Mouse (Mus musculus) forebrain, embryonic 13.5 days (tissue): Measurements from ENCODE around the gene Zbtb9. TPM values are rescaled to one million over a fixed set of nuclear protein-coding genes. Genes with fewer than 3 reads are reported as not detected.
A peak's percentile ranks its signal among the peaks of the same experiment; 100 is the strongest.

ENCODE experiments used
- ATAC-seq: fragments of 200-750 bp; cut with Nextera tagmentation; 2 replicates; pipeline ENCODE4 v1.8.0; 2017
- H3K27ac ChIP-seq: fragments of 300-500 bp; sonication (generic); 2 replicates; pipeline ENCODE4 v1.5.1; 2015; ENCODE audit warnings: inconsistent platforms, mild to moderate bottlenecking, moderate library complexity
- H3K27me3 ChIP-seq: fragments of 300-500 bp; sonication (generic); 2 replicates; pipeline ENCODE4 v1.6.1; 2015; ENCODE audit warnings: mild to moderate bottlenecking, inconsistent platforms
- H3K36me3 ChIP-seq: fragments of 300-500 bp; sonication (generic); 2 replicates; pipeline ENCODE4 v1.6.1; 2015; ENCODE audit warnings: mild to moderate bottlenecking, inconsistent platforms; ENCODE audit not compliant: poor library complexity, severe bottlenecking
- H3K4me1 ChIP-seq: fragments of 300-500 bp; sonication (generic); 2 replicates; pipeline ENCODE4 v1.6.1; 2015; ENCODE audit warnings: inconsistent platforms
- H3K4me2 ChIP-seq: fragments of 300-500 bp; sonication (generic); 2 replicates; pipeline ENCODE4 v1.6.1; 2015; ENCODE audit warnings: inconsistent platforms, mild to moderate bottlenecking, moderate library complexity
- H3K4me3 ChIP-seq: fragments of 300-500 bp; sonication (generic); 2 replicates; pipeline ENCODE4 v1.5.1; 2015; ENCODE audit warnings: mild to moderate bottlenecking, inconsistent platforms
- H3K9ac ChIP-seq: fragments of 300-500 bp; sonication (generic); 2 replicates; pipeline ENCODE4 v1.6.1; 2015; ENCODE audit warnings: mild to moderate bottlenecking, inconsistent platforms
- H3K9me3 ChIP-seq: fragments of 300-500 bp; sonication (generic); replicated peaks from 2 replicates; pipeline ENCODE4 v1.6.1; 2016; ENCODE audit warnings: inconsistent platforms
- WGBS: fragments of 180-500 bp; shearing (Covaris S2); methylation state at CpG from one replicate; pipeline ENCODE4 v1.1.7; 2015; 5-methylcytosine and 5-hydroxymethylcytosine counted together
- polyA plus RNA-seq: library from polyadenylated mRNA; unstranded; fragments of >200 nt; fragmentation: Nextera tagmentation; extraction: Ambion mirVana; gene quantifications from 2 replicates; pipeline ENCODE4 v1.2.1, GENCODE M21; 2015

The Zbtb9 gene
- polyA plus RNA-seq, 1 experiment from 2014 or later = 17.4 TPM

DNA sequence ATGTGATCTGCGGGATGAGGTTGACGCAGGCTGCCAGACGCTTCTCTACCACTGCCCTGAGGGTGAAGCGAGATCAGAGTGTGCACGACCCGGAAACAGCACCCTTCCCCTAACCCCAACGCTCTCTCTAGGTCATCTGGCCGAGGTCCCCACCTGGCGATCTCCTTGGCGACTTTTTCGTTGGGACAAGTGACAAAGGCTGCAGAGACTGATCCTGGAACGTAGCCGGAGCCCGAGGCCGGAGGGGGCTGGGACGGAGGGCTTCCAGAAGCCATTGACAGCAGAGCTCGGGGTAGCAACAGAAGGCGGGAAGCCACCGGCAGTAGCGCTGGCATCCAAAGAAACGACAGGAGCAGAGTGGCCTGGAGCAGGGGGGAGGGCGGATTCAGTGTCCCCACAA, 34.2 kb upstream of the Zbtb9 start:
- H3K9me3 ChIP-seq = no peaks in the 10 kb centered on the region
- H3K9ac ChIP-seq = peak overlapping the region; percentile 75
- H3K4me1 ChIP-seq = peaks cover 58% of the 10 kb centered on the region
- H3K4me3 ChIP-seq = peak overlapping the region; percentile 63
- no peaks in the 10 kb centered on the region for H3K27me3 ChIP-seq
- peaks cover 32% of the 10 kb centered on the region for H3K36me3 ChIP-seq
- no peak; the same call in 1 of the 2 replicates for ATAC-seq
- H3K4me2 ChIP-seq = peak overlapping the region; percentile 93
- under 1% methylated on average over 22 of the region's 22 CpGs for WGBS
- H3K27ac ChIP-seq = peak overlapping the region; percentile 63

DNA sequence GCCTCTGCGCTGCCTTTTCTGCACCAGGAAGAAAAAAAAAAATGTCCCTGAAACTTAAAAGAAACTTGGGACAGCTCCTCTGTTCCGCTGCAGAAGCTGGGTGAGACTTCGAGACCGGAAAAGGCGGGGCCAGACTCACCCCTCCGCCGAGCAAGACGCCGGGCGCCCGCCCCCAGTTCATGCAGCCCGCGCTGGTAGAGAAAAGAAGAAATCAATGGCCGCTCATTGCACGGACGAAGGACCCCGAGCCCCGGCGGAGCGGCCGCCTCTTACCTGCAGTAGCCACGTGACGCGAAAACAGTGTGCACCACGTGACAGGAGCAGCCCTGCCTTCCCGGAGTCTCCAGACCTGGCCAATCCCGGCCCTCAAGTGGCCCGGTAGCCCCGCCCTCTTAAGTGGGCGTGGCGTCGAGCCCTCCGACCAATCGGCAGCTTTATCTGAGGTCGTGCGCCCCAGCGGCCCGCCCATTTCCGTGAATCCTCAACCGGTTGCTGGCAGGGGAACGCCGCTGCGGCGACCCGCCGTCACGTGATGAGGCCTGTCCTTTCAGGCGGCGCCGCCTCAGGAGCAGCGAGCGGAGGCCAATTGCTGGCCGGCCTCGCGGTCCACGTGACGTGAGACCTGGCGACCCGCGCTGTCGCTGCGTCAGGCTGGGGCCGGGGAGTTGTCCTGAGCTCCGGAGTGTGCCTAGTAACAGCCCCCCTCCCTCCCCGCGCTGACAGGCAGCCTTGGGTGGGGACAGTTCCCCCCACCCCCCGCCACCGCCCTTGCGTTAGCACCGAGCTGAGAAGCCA, 33.6 kb upstream of the Zbtb9 start, which contains the start of gene Cuta:
TSS of gene Cuta (minus strand) at position 392 of the 795 bp plus-strand sequence.
- no peaks in the 10 kb centered on the region for H3K9me3 ChIP-seq
- peak within 1 kb of the TSS; percentile 63 for H3K4me3 ChIP-seq
- peak within 1 kb of the TSS; percentile 95 for H3K27ac ChIP-seq
- peaks cover 60% of the 10 kb centered on the region for H3K4me1 ChIP-seq
- under 1% methylated on average over 68 of the region's 70 CpGs for WGBS
- peak within 1 kb of the TSS; percentile 75 for H3K9ac ChIP-seq
- peak within 1 kb of the TSS; percentile 93 for H3K4me2 ChIP-seq
- ATAC-seq = peak; percentile 94
- H3K27me3 ChIP-seq = no peaks in the 10 kb centered on the region
- H3K36me3 ChIP-seq = peaks cover 34% of the 10 kb centered on the region

DNA sequence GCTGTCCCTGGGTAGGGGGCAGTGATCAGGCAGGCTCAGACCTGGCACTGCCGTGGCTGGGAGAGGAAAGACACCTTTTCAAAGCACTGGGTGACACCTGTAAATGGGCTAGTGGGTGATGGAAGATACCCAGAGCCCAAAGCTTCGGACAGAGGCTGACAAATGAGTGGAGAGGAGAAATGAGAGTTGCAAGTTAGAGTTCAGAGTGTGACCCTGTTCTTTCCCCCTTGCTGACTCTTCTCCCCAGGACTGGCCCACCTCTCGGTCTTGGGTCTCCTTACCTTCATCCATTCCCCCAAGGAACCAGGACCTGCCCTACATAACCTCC, 33.0 kb upstream of the Zbtb9 start:
- peak overlapping the region; percentile 93 for H3K4me2 ChIP-seq
- peaks cover 34% of the 10 kb centered on the region for H3K36me3 ChIP-seq
- no peaks in the 10 kb centered on the region for H3K9me3 ChIP-seq
- ATAC-seq = peak; percentile 0; the same call in 1 of the 2 replicates
- peaks cover 64% of the 10 kb centered on the region for H3K4me1 ChIP-seq
- H3K27me3 ChIP-seq = no peaks in the 10 kb centered on the region
- peak overlapping the region; percentile 63 for H3K4me3 ChIP-seq
- peak overlapping the region; percentile 72 for H3K9ac ChIP-seq
- peak overlapping the region; percentile 95 for H3K27ac ChIP-seq
- 0% methylated on average over 3 of the region's 3 CpGs for WGBS

DNA sequence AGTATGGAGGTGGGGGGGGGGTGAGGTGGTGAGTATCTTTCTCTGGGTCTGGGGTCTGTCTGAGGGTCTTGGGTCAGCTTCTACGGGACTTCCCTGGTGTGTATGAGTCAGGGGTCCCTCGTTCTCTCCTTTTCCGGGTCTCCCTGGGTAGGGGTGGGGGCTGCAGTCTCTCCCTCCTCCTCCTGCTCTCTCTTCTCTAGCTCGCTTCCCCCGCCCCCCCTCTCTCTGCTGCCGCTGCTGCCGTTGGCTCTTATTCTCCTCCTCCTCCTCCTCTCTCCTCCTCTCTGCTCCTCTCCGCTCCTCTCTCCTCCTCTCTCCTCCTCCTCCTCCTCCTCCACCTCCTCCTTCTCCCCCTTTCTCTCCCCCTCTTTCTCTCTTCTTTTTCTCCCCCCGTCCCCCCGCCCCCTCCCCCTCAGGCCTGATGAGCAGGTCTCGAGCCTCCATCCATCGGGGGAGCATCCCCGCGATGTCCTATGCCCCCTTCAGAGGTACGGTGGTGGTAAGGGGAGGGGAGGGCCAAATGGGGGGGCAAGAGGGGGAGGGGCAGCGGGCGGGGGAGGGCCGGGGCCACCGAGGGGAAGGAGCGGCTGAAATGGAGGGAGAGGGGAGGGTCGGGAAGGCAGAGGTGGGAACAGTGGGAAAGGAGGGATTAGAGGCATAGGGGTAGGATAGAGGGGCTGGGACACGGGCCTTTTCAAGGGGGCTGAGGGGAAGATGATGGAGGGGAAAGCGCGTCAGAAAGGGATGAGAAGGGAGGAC, 31.8 kb upstream of the Zbtb9 start, which contains the start of gene Syngap1:
TSS of gene Syngap1 (plus strand) at position 223 of the 759 bp plus-strand sequence.
- H3K9ac ChIP-seq = peak within 1 kb of the TSS; percentile 74
- H3K4me1 ChIP-seq = peaks cover 77% of the 10 kb centered on the region
- H3K36me3 ChIP-seq = peaks cover 22% of the 10 kb centered on the region
- ATAC-seq = peak; percentile 14
- peak within 1 kb of the TSS; percentile 63 for H3K4me3 ChIP-seq
- peak within 1 kb of the TSS; percentile 93 for H3K4me2 ChIP-seq
- H3K27me3 ChIP-seq = no peaks in the 10 kb centered on the region
- under 1% methylated on average over 19 of the region's 24 CpGs for WGBS
- no peaks in the 10 kb centered on the region for H3K9me3 ChIP-seq
- H3K27ac ChIP-seq = peak within 1 kb of the TSS; percentile 95

DNA sequence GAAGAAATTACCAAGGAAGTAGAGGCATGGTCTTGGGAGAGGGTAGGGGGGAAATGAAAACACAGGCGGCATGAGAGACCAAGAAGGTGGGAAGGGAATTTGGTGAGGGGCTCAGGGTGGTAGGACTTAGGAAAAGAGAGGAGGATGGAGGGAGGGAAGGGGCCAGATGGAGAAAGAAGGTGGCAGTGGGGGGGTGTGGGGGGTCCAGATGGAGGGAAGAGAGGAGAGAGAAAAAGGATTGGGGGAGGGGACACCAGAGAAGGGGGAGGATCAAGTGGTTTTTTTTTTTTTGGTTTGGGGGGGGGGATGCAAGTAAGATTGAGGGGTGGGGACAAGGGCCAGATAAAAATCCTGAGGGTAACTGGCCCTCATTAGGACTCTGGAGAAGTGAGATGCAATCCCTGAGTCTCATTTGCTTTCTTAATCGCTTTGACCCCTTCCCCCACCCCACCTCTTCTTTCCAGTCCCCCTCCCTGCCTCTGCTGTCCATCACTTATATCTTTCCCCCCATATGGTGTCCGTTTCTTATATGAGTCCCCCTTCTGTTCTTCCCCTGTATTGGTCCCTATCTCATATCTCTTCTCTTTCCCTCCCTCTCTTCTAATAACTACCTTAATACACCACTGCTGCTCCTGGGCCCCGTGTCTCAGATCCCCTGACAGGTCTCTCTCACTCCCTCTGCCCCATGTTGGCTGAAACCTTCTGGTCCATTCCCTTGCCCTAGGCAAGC, 31.0 kb upstream of the Zbtb9 start:
- WGBS = 8% methylated on average over 4 of the region's 4 CpGs
- Histone ChIP-seq H3K9me3 (no peaks in the 10 kb centered on the region), H3K36me3 (peaks cover 14% of the 10 kb centered on the region), H3K9ac (peak overlapping the region; percentile 74), H3K27me3 (no peaks in the 10 kb centered on the region), H3K27ac (peak overlapping the region; percentile 95), H3K4me3 (peak overlapping the region; percentile 50), H3K4me2 (peak overlapping the region; percentile 93), H3K4me1 (peaks cover 85% of the 10 kb centered on the region)
- ATAC-seq = no peak

DNA sequence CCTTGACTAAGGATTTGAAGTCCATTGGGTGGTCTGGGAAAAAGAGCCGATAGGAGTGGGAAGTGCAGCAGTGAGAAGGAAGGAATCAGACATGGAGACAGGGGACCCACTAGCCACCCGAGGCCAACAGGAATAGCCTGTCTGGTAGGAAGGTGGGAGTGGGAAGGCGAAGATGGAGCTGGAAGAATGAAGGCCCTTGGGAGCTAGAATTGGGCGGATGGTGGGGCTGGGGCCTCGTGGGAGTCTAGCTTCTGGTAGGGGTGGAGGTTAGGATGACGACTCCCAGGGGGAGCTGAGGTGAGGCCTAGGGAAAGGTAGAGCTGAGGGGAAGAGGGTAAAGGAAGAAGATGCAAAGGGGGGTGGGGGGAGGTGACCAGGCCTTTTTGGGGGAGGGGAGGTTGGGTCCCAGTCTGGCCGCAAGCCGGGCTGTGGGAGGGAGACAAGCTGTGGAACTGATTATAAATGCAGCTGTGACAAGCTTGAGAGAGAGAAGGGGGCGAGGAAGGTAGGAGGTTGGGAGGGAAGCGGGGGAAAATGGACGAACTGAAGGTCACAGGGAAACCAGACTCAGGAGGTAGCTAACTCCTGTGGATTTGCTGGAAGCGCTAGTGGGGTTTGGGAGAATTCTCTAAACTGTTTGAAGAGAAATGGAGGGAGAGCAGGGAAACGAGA, 27.0 kb upstream of the Zbtb9 start:
- Histone ChIP-seq H3K27ac (peak overlapping the region; percentile 86), H3K4me2 (peak overlapping the region; percentile 85), H3K27me3 (no peaks in the 10 kb centered on the region), H3K9ac (peak overlapping the region; percentile 77), H3K4me1 (peaks cover 87% of the 10 kb centered on the region), H3K4me3 (peak overlapping the region; percentile 42), H3K9me3 (no peaks in the 10 kb centered on the region), H3K36me3 (peaks cover 9% of the 10 kb centered on the region; the same call in 1 of the 2 replicates)
- WGBS = 20% methylated on average over 13 of the region's 13 CpGs
- no peak for ATAC-seq

DNA sequence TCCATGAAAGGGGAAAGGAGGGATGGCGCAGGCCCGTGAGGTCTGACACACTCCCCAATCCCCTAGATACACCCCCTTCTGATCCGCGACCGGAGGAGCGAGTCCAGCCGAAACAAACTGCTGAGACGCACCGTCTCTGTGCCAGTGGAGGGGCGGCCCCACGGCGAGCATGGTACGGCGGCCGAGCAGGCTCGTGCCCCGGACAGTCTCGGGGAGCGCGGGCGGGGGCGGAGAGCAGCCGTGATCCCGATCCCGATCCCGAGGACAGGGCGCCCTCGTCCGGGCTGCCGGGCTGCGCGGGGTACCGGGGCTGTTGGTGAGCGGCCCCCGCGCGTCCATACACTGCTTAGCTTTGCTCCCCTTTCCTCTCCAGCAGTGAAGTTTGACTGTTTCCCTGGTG, 26.4 kb upstream of the Zbtb9 start:
- H3K4me3 ChIP-seq = peak overlapping the region; percentile 42
- peaks cover 92% of the 10 kb centered on the region for H3K4me1 ChIP-seq
- H3K4me2 ChIP-seq = peak overlapping the region; percentile 85
- H3K36me3 ChIP-seq = peaks cover 9% of the 10 kb centered on the region; the same call in 1 of the 2 replicates
- H3K9me3 ChIP-seq = no peaks in the 10 kb centered on the region
- peak overlapping the region; percentile 77 for H3K9ac ChIP-seq
- peak overlapping the region; percentile 86 for H3K27ac ChIP-seq
- WGBS = 0% methylated on average over 32 of the region's 37 CpGs
- peak; percentile 31 for ATAC-seq
- H3K27me3 ChIP-seq = no peaks in the 10 kb centered on the region

DNA sequence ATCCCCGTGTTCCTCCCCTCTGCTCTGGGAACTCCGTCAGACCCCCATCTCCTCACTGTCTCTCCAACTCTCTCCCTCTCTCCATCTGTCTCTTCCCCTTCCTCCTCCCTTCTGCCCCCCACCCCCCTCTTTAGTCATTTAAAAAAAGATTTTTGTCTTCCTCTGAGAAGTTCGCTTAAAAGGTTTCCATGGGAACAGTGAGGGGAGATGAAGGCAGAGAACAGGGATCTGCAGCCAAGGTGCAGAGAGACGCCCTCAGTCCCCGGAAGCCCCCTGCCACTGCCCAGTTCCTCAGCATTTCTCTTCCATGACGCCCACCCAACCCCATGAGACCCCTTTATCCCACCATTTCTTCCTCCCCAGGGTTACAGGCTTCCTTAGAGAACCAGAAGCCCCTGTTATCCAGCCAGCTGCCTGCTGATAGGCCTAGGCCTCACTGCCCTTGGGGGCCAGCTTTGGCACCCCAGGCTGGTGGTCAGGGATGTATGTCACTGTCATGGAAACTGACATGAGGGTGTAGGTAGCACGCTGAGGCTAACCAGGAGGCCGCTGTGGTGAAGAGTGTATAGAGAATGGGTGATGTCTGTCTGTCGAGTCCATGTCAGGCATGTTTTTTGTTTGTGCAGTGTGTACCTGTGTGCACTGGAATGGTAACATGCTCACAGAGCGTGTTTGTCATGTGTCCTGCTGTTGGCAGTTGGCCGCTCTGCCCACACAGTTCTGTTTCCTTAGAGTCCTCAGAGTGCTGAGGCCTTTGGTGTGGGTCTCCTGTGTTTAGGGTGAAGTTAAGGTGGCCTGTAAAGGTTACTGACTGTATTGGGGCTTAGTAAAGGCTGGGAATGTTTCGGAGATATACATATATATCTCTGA, 25.5 kb upstream of the Zbtb9 start:
- Histone ChIP-seq H3K27me3 (no peaks in the 10 kb centered on the region), H3K4me1 (peaks cover 92% of the 10 kb centered on the region), H3K36me3 (peaks cover 9% of the 10 kb centered on the region; the same call in 1 of the 2 replicates), H3K9ac (peak overlapping the region; percentile 77), H3K9me3 (no peaks in the 10 kb centered on the region), H3K4me3 (peak overlapping the region; percentile 42), H3K27ac (peak overlapping the region; percentile 86), H3K4me2 (peak overlapping the region; percentile 85)
- no peak for ATAC-seq
- WGBS = 23% methylated on average over 12 of the region's 12 CpGs

DNA sequence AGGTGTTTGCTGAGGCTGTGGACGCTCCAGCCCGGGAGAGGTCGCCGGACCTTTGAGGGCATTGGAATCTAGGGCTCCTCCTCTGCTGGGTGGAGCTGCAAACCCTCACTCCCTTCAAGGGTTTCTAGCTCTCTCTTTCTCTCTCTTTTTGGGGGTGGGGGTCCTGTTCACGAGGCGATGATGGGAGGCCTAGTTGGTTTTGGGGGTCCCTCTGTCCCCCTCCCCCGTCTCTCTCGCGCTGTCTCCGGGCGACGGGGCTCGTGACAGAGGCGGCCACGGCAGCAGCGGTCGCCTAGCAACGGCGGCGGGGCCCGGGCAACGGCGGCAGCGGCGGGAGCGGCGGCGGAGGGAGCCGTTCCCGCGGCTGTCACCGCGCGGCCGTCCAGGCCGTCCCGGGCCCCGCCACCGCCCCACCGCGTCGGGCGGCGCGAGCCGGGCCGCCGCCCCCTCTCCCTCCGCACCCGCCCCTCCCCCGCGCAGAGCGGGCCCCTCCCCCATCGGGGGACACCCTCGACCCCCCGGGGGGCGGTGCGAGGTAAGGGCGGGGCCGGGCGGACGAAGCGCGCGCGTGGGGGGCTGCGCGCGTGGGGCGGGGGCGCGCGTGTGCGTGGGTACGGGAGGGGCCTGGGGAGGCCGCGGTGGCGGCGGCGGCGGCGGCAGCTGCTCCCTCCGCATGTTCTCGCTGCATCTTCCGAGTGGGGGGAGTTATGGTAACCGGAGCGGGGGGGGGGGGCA, 24.5 kb upstream of the Zbtb9 start:
- WGBS = under 1% methylated on average over 15 of the region's 87 CpGs
- Histone ChIP-seq H3K4me1 (peaks cover 93% of the 10 kb centered on the region), H3K36me3 (peaks cover 17% of the 10 kb centered on the region), H3K27ac (peak overlapping the region; percentile 90), H3K4me2 (peak overlapping the region; percentile 93), H3K4me3 (peak overlapping the region; percentile 74), H3K9ac (peak overlapping the region; percentile 90), H3K9me3 (no peaks in the 10 kb centered on the region), H3K27me3 (no peaks in the 10 kb centered on the region)
- ATAC-seq = no peak

DNA sequence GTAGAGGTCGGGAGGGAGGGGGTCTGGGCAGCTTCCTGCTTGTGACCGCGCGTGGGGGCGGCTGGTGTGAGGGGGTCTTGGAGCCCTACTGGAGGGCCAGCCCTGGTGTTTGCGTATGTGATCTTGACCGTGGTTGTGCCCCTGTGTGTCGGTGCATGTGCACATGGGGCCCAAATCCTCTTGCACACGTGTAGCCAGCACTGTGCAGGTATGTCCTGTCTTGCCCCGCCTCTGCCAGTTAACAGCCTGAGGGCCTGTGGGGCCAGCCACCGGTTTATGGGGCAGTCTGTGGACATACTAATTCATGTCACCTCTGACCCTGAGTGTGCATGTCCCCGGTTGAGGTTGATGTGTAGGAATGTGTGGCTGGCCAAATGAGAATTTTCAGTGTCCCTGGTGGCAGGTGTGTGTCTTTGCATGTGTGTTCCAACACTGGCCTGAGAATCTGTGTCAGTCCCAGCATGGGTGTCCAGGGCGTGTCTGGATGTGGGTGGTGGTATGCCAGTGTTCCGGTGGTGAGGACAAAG, 23.9 kb upstream of the Zbtb9 start:
- WGBS = 10% methylated on average over 9 of the region's 14 CpGs
- Histone ChIP-seq H3K27me3 (no peaks in the 10 kb centered on the region), H3K27ac (peak overlapping the region; percentile 90), H3K9me3 (no peaks in the 10 kb centered on the region), H3K4me2 (peak overlapping the region; percentile 93), H3K4me1 (peaks cover 92% of the 10 kb centered on the region), H3K36me3 (peaks cover 17% of the 10 kb centered on the region), H3K9ac (peak overlapping the region; percentile 90), H3K4me3 (peak overlapping the region; percentile 74)
- no peak for ATAC-seq
